Mouse (Mus musculus) neutrophil, adult 5-6 weeks (primary cell): ENCODE measurements around the gene Dcaf7. TPM values are rescaled to one million over a fixed set of nuclear protein-coding genes. Genes with fewer than 3 reads are reported as not detected.
"Not testable (repeated sequence)": the region's sequence is repeated elsewhere in the genome, so short reads cannot be mapped to it uniquely, and the experiment has no call there.

Experiments used
- ATAC-seq: fragments of 151-379, 151-347 bp; 2 replicates; pipeline ENCODE4 v1.8.0; 2017; ENCODE audit warnings: mild to moderate bottlenecking, moderate TSS enrichment; ENCODE audit not compliant: insufficient number of reproducible peaks, poor library complexity, low FRiP score, severe bottlenecking; ENCODE audit errors: extremely low read depth
- total RNA-seq: library from RNA; stranded (forward); fragments of 200-1000 nt; gene quantifications from 2 replicates; pipeline ENCODE4 v1.2.3, GENCODE M21; 2017

Gene Dcaf7
- total RNA-seq: 46.9 and 48.4 TPM in 2 replicates

DNA sequence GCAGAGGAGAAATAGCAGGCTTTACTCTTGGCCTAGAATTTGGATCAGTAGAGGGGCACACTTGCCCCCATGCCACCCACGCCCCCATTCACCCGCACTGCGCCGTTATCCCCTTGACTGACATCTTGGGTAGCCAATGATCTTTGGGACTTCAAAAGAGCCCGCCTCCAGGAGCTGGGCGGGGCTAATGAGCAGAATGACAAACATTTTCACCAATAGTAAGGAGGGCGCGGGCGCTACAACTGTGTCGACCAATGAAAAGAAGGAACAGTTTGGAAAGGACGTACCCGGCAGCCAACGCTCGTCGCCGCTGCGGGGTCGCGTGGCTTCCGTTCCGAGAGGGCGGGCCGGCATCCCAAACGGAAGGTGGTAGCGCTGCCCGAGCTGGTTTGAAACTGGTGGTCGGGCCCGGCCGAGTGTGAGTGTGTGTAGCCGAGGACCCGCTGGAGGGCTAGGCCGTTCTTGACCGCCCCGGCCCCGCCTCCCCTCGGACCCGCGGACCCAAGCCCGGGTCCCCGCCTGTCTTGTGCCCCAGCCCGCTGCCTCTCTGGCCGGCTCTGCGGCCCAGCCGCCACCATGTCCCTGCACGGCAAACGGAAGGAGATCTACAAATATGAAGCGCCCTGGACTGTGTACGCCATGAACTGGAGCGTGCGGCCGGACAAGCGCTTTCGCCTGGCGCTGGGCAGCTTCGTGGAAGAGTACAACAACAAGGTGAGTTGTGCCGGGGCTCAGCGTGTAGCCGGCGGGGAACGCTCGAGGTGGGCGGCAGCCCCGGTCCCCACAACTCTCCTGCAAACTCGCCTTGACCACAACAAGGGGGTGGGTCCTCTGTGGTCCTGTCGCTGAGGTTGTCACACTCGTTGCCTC is at the start of gene Dcaf7:
Gene Dcaf7, plus strand, starts transcription at position 325 of the 870 bp plus-strand sequence.
- ATAC-seq: peak; percentile 96

DNA sequence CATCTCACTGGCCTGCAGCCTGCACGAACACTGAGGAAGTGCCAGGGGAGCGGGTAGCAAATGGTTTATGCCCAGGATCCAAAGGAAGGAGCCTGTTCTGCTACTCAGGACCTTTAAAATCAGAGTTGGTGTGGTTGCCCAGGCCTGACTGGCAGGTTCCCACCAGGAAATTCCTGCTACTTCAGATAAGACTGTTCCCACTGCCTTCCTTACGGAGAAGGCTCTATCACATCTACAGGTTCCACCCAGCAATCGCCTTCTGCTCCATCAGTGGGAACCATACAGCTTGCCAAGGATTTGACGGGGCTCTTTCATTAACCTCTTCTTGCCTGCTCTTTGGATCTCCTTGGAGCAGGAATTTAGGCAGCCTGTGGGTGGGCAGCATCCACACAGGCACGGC is 49.2 kb upstream of the Dcaf7 start:
- no peak for ATAC-seq

DNA sequence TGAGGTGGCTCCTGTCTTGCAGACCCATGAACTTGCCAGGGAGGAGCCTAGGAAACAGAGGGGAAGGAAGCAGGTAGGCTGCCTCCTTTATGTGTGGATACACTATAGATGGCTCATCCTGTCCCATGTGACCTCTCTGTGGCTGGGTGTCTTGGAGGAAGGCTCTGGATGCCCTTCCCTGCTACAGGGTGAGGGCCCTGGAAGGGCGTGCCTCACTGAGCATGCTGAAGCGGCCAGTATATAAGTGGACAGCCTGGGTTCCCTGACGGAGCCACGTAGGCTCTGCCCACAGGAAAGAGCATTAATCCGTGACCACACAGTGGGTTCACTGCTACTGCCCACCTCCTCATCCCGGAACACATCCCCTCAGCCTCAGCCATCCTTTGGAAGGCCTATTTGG is 47.2 kb upstream of the Dcaf7 start:
- no peak for ATAC-seq

DNA sequence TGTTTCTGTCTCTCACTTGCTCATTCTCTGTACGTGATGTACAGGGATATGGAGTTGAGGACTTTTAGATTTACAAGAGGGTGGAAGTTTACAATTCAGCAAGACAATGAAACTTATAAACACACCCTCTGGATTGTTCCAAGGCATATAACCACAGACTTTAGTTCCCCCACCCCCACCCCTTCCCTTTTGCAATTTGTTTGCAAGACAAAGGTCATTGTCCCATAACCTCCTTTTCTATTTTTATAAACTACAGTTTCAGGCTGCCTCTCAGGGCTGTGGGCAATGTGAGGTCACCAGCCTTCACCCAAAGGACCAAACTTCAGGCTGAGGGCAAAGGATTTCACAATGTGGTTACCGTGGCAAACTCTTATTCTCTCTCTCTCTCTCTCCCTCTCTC is 46.4 kb upstream of the Dcaf7 start:
- ATAC-seq: no peak

DNA sequence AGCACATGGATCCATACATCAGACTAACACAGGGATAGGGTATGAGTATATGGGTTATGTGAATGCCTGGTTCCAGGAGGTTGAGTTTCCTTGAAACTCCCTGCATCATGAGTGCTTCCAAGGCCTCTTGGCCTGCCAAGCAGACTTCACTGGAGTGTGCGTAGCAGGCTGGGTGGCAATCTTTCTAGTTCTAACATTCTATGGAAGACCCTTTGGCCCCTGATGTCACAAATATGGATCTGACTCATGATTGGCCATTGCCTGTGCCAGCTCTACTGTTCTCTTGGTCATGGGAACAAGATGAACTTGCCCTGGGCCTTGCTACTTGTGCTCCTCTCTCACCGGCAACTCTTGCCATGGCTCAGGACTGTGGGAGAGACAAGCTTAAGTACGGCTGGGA is 42.3 kb upstream of the Dcaf7 start, which contains the start of gene Ace3:
Gene Ace3, plus strand, starts transcription at position 301 of the 400 bp plus-strand sequence.
- no peak for ATAC-seq

DNA sequence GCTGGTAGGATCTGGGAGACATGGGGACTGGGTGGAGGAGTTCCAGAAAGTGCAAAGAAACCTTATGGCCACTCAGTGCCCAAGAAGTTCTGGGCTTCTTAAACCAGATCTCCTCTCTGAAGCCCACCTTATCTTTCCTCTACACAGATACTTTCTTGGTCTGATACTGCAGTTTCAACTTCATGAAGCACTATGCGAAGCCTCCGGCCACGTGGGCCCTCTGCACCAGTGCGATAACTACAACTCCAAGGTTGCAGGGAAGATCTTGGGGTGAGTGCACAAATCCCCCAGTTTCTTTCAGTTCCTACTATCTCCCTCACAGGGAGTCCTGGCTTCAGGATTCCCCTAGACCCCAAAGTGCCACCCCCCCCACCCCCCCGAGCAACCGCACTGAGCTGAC is 36.6 kb upstream of the Dcaf7 start:
- ATAC-seq: no peak

DNA sequence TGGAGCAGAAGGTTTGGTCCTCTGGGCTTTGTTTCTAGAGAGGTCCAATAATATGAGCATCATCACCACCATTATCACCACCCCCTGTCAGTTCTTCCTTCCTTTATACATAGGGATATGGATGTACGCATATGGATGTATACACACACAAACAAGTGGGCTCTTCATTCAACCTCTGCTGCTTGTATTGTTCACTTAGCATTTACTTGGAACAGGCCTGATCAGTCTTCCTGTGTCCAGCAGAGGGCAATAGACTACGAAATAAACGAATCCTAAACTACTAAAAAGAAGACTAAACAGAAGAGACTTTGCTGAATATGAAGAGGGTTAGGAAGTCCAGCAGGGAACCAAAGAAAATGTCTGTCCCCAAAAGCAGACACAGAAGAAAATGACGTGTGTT is 35.0 kb upstream of the Dcaf7 start:
- ATAC-seq: peak; percentile 45; the same call in 1 of the 2 replicates

DNA sequence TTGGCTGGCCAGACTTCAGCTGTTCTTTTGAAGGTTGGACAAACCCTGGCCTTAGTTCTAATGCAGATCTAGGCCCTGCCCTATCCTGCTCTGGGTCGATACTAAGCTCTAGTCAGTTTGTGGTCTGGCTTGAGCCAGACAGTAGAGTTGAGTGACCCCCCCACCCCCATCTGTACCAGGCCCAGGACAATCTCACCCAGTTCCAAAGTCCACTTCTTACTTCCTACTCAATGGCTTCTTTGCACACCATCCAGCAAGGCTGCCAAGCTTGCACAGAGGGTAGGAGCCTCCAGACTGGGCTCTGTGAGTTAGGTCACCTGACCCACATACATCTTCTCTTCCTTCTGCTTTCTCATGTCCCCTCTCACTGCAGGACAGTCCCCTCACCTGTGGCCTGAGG is 32.1 kb upstream of the Dcaf7 start:
- no peak for ATAC-seq

DNA sequence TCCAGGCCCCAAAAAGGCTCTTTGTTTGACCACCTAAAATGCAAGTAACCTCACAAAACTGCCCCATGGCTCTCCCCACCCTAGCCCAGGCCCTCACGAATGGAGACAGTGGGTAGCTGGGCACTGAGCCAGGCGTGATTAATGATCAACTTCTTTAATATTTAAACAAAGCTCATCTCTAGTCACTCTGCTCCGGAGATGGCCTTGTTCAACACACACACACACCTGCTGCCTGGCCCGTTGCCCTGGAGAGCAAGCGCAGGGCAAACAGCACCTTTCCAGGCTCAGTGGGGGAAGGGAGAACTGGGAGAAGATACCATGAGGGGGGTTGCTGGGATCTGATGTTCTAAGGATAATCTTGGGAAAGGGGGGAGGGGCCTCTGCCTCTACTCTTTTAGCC is 30.7 kb upstream of the Dcaf7 start:
- no peak for ATAC-seq

DNA sequence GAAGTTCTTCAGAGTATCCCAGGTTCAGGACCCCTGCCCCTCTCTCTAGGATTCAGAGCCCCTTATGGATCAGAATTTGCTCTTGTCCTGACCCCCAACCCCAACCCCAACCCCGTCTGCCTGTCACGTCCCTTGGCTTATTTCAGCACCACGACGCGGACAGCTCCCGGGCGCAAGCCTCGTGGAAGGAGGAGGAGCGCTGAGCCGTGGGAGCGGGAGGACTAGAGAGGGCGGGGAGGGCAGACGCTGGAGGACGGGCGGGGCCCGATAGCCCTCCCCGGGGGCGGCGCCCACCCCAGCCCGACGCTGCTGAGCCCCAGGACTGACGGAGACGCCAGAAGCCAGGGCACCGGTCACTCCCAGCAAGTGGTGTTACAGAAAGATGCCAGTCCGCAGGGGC is 28.9 kb upstream of the Dcaf7 start, which contains the start of gene Kcnh6:
Gene Kcnh6, plus strand, starts transcription at position 304 of the 400 bp plus-strand sequence.
- ATAC-seq: no peak

DNA sequence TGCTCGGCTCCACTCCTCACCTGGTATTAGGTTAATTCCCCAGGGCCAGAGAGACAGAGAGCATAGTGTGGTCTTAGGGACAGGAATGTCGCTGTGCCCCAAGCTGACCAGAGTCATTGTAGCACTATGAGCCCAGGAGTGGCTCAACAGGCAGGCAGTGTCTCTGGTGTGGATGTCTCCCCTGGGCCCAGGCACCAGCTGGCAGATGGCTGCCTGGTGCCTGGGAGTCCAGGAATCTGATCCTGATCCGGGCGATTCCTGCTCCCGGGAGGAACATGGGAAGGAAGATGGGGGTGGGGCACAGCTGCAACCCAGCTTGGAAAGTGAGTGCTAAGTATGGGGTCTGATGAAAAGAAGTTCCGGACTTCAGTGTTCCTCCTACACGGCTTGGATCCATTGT is 24.0 kb upstream of the Dcaf7 start:
- ATAC-seq: no peak

DNA sequence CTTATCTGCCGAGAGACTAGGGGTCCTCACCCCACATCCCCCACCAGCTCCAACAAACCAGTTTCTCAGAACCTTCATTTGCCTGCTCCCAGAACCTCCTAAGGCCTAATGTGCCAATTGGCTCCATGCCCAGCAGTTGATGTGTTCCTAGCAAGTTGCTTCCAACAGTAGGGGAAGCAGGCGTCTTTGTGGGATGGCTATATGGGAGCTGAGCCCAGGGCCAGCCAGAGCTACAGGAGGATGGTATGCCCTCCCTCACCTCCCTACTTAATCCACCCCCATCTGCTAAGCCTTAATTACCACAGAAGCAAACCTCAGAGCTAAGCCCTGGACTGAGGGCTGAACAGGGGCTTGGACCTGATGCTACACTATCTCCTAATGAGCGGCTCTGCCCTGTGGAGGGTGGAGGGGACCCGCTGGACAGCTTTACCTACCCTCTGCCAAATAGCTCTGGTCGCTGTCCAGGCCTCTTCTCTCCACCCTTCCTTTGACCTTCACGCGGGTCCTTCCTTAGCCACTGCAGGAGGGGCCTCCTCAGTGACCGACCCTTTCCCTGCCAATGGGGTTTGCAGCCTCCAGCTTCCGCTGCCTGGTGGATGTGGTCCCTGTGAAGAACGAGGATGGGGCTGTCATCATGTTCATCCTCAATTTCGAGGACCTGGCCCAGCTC is 23.0 kb upstream of the Dcaf7 start:
- no peak for ATAC-seq

DNA sequence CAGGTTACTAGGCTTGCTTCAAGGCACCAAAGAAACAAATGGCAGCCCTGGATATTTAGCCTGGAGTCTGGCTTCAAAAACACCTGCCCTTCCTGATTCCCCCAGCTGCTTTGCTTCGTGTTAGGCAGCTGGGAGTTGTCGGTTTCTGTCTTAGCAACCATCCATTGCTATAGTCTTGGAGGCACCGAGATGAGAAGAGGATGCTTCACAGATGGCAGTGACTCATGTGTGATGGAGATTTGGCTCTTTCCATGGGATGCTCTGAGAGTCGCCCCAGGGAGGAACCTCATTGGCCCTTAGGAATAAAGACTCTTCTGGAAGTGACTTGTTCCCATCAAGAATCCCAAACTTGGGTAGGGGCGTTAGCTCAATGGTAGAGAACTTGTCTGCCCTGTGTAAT is 20.2 kb upstream of the Dcaf7 start:
- no peak for ATAC-seq

DNA sequence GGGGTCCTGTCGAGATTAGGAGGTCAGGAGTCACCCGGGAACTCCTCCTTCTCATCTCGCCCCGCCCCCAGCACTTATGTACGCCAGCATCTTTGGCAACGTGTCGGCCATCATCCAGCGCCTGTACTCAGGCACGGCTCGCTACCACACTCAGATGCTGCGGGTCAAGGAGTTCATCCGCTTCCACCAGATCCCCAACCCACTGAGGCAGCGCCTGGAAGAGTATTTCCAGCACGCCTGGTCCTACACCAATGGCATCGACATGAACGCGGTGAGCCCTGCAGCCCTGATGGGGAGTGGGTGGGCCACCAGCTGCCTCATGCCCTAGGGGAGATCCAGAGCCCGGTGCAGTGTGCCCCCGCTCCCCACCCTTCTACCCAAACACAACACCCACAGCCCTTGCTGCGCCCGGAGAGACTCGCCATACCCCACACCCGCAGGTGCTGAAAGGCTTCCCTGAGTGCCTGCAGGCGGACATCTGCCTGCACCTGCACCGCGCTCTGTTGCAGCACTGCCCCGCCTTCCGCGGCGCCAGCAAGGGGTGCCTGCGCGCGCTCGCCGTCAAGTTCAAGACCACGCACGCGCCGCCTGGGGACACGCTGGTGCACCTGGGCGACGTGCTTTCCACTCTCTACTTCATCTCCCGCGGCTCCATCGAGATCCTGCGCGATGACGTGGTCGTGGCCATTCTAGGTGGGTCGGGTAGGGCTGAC is 16.5 kb upstream of the Dcaf7 start:
- ATAC-seq: no peak

DNA sequence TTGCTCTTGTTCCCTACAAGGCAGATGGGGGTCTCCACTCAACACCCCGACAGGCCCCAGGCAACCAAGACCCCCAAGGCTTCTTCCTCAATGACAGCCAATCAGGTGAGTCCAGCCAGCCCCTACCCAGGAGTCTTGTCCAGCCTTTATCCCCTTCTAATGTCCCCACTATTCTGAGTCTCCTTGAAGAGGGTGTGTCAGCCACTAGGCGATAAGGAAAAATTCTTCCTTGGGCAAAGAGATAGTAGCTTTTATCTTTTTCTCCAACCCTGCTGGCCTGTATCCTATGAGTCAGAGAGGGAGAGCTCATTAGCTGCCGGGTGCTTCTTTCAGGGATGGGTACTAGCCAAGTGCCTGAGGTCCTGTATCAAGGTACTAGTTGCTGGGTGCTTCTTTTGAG is 10.9 kb upstream of the Dcaf7 start:
- no peak for ATAC-seq

DNA sequence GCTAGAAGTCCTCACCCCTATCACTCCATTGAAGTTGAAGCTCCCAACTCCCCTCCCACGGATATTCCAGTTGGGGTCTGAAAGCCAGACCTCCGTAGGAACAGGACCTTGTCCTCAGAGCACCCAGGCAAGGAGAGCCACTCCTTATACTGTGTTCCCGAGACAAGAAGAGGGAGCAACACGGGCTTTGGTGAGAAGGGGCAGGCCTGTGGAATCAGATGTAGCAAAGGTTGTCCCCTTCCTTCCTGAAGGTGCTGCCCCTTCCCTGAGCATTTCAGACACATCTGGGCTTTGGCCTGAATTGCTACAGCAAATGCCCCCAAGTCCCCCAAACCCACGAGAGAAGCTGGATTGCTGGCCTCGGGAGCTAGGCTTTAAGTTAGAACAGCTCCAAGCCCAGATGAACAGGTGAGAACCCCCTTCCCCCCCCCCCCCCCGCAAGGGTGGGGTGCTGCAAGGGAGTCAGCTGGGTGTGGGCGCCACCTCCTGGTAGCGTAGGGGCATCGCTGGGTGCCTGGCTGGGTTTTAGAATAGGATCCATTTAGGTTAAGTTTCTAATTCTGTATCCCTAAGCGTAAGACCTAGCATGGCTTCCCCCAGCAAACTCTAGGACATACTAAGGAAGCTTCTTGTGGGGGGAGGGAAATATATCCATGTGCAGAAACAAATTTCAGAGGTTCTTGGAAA is 10.1 kb upstream of the Dcaf7 start:
- ATAC-seq: peak; percentile 71

DNA sequence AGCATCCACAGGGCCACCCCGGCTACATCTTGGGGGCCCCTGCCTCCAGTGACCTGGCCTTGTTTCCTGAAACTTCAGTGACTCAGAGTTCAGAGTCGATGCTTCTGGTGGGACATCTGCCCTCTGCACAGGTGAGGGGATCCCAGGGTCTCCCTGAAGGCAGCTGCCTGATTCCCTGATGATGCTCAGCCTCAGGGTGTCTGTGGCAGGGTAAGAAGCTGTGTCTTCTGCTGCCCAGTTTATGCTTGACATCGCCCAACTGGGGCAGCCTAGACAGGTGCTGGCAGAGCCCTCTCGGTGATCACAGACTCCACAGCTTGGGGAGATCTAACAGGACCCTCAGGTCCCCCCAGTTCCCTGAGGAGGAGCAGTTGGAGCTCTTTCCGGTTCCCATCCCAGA is 9.1 kb upstream of the Dcaf7 start:
- 0 out of 2 replicates have a peak, but pooled peaks have one; percentile 4 for ATAC-seq

DNA sequence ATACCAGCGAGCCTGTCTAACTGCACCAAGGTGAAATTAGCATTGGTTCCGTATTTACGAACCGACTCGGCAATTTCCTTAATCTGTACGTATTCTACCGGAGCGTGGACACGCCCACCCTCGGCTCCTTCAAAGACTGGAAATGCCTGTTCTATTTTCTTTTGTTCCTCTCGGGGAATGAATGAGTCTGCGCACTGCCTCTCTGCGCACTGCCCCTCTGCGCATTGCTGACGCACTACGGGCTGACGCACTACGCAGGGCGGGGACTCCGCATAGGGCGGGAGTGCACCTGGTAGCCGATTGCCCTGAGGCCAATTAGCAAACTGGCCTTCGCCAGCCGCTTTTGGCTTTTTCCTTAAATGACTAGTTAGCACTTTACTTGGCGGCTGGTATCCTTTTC is 4.6 kb upstream of the Dcaf7 start:
- ATAC-seq: not testable (repeated sequence)

DNA sequence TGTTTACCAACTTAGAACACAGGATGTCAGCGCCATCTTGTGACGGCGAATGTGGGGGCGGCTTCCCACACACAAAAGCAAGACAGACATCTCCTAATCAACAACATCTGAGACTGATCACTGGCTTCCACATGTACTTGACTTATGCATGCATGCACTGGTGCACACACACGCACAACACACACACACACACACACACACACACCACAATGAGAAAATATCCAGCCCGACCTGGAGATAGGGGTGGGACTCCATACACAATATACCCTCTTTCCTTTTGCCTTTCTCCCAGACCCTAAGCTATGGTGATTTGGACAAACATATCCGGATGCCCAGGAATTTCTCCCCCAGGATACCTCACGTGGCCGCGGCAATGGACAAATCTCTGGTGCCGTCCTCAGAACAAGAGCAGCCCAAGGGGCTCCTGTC is 3.2 kb upstream of the Dcaf7 start:
- ATAC-seq: peak; percentile 49; the same call in 1 of the 2 replicates
